Mouse (Mus musculus): ENCODE measurements around the gene AW822073. TPM values are rescaled to one million over a fixed set of nuclear protein-coding genes. Genes with fewer than 3 reads are reported as not detected.

AW822073 gene
- polyA plus RNA-seq, 1 experiment from 2014 or later = not detected

DNA sequence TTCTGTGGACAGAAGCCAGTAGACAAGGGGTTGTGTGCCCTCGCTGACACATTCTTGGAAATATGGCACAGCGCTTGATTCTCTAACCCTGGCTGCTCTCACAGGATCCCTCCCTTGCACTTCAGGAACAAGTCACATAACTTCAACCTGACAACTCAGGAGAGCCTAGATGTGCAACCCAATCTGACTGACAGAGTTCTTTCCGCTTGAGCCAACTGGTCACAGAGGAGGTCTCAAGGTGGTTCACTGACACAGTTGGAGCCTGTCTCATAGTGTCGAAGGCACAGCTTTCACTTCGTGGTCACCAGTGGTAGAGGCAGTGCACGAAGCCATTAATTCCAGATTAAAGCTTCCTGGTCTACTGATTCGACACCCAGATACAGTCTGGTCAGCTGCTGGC, 12.5 kb downstream of the AW822073 start:
- Histone ChIP-seq H3K9me3 (ENCODE audit: control insufficient read depth, low read length) (no peaks in the 10 kb centered on the region), H3K4me2 (no peak overlapping the region), H3K27ac (ENCODE audit: low read depth, low read length) (no peak overlapping the region), H3K4me3 (ENCODE audit: low read depth, low read length) (no peak overlapping the region), H3K9ac (ENCODE audit: low read depth, low read length) (no peak overlapping the region), H3K27me3 (replicated peaks; ENCODE audit: control insufficient read depth, insufficient read depth, low read length) (no peaks in the 10 kb centered on the region), H3K36me3 (ENCODE audit: control insufficient read depth, insufficient read depth, low read length) (no peaks in the 10 kb centered on the region), H3K4me1 (replicated peaks; ENCODE audit: control insufficient read depth, insufficient read depth, low read length) (no peaks in the 10 kb centered on the region)
- DNase-seq (ENCODE audit: low spot score) (no peak), ATAC-seq (replicated peaks; ENCODE audit: low FRiP score) (no peak)
- WGBS = 68% methylated on average over 7 of the region's 7 CpGs

DNA sequence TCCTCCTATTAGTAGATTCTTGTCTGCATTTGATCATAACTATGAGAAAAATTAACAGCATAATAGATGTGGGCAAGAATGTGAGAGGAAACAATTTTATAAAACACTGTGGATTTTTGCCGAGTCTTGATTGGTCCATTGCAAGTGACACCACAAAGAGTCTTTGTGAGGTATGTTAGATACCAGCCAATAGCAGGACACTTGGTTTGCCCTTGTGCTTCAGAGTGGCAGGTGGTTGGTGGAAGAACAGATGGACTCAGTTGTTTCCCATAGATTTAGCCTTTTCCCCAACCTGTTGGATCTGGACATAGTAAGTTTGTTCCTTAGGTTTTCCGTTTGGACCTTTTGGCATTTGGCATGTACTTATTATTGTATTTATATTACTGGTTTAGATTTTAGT, 13.5 kb downstream of the AW822073 start:
- no peak overlapping the region for H3K4me2 ChIP-seq
- ATAC-seq (replicated peaks; ENCODE audit: low FRiP score) (no peak), DNase-seq (ENCODE audit: low spot score) (no peak)
- H3K27me3 ChIP-seq (replicated peaks; ENCODE audit: control insufficient read depth, insufficient read depth, low read length) = no peaks in the 10 kb centered on the region
- no peaks in the 10 kb centered on the region for H3K36me3 ChIP-seq (ENCODE audit: control insufficient read depth, insufficient read depth, low read length)
- H3K27ac ChIP-seq (ENCODE audit: low read depth, low read length) = no peak overlapping the region
- H3K4me3 ChIP-seq (ENCODE audit: low read depth, low read length) = no peak overlapping the region
- WGBS = 86% methylated on average over 2 of the region's 2 CpGs
- H3K4me1 ChIP-seq (replicated peaks; ENCODE audit: control insufficient read depth, insufficient read depth, low read length) = no peaks in the 10 kb centered on the region
- H3K9me3 ChIP-seq (ENCODE audit: control insufficient read depth, low read length) = 0 out of 2 replicates have a peak, but pooled peaks cover 2% of the 10 kb centered on the region
- no peak overlapping the region for H3K9ac ChIP-seq (ENCODE audit: low read depth, low read length)

GRCm38 (mm10) chr10:58210514-58210913, 14.2 kb downstream of the AW822073 start:
- H3K4me2 ChIP-seq = no peak overlapping the region
- no peak overlapping the region for H3K27ac ChIP-seq (ENCODE audit: low read depth, low read length)
- no peak overlapping the region for H3K4me3 ChIP-seq (ENCODE audit: low read depth, low read length)
- no peak for DNase-seq (ENCODE audit: low spot score)
- no peak overlapping the region for H3K9ac ChIP-seq (ENCODE audit: low read depth, low read length)
- 0 out of 2 replicates have a peak, but pooled peaks cover 2% of the 10 kb centered on the region for H3K9me3 ChIP-seq (ENCODE audit: control insufficient read depth, low read length)
- ATAC-seq (replicated peaks; ENCODE audit: low FRiP score) = no peak
- H3K27me3 ChIP-seq (replicated peaks; ENCODE audit: control insufficient read depth, insufficient read depth, low read length) = no peaks in the 10 kb centered on the region
- no peaks in the 10 kb centered on the region for H3K36me3 ChIP-seq (ENCODE audit: control insufficient read depth, insufficient read depth, low read length)
- WGBS = 58% methylated on average over 1 of the region's 1 CpGs
- H3K4me1 ChIP-seq (replicated peaks; ENCODE audit: control insufficient read depth, insufficient read depth, low read length) = no peaks in the 10 kb centered on the region

DNA sequence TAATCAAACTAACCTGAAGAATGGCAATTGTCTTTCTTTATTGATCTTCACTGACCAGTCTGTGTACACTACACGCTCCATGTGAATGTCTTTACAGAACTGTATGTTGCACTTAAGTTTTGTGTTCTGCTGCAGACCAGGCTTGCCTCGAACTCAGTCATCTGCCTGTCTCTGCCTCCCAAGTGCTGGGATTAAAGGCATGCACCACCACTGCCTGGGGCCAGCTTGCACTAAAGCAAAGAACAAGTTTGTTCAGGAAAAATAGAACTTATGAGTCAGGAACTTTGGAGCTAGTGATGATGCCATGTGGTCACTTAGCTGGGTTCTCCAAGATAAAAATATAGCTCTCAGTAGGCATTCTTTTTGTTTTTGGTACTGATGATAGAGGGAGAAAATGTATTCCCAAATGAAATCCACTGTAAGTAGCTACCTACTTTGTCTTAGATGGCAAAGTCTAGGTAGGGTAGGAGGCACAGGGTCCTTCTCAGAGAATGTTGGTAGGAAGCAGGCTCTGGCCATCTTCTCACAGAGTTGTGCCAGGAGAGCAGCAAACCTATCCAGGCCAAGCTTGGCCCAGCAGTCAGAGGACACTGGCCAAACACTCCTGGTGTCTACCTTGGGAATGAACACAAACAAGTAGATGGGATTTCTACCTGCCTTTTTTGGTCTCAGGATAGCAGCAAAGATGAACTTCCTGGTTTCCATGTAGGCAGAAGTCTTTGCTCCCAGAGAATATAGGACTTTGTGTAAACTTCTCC, 14.8 kb downstream of the AW822073 start:
- no peak overlapping the region for H3K27ac ChIP-seq (ENCODE audit: low read depth, low read length)
- H3K4me2 ChIP-seq = no peak overlapping the region
- no peaks in the 10 kb centered on the region for H3K36me3 ChIP-seq (ENCODE audit: control insufficient read depth, insufficient read depth, low read length)
- H3K4me3 ChIP-seq (ENCODE audit: low read depth, low read length) = no peak overlapping the region
- no peaks in the 10 kb centered on the region for H3K4me1 ChIP-seq (replicated peaks; ENCODE audit: control insufficient read depth, insufficient read depth, low read length)
- no peaks in the 10 kb centered on the region for H3K27me3 ChIP-seq (replicated peaks; ENCODE audit: control insufficient read depth, insufficient read depth, low read length)
- H3K9ac ChIP-seq (ENCODE audit: low read depth, low read length) = no peak overlapping the region
- ATAC-seq (replicated peaks; ENCODE audit: low FRiP score) = no peak
- WGBS = 58% methylated on average over 2 of the region's 2 CpGs
- H3K9me3 ChIP-seq (ENCODE audit: control insufficient read depth, low read length) = 0 out of 2 replicates have a peak, but pooled peaks cover 2% of the 10 kb centered on the region
- no peak for DNase-seq (ENCODE audit: low spot score)

DNA sequence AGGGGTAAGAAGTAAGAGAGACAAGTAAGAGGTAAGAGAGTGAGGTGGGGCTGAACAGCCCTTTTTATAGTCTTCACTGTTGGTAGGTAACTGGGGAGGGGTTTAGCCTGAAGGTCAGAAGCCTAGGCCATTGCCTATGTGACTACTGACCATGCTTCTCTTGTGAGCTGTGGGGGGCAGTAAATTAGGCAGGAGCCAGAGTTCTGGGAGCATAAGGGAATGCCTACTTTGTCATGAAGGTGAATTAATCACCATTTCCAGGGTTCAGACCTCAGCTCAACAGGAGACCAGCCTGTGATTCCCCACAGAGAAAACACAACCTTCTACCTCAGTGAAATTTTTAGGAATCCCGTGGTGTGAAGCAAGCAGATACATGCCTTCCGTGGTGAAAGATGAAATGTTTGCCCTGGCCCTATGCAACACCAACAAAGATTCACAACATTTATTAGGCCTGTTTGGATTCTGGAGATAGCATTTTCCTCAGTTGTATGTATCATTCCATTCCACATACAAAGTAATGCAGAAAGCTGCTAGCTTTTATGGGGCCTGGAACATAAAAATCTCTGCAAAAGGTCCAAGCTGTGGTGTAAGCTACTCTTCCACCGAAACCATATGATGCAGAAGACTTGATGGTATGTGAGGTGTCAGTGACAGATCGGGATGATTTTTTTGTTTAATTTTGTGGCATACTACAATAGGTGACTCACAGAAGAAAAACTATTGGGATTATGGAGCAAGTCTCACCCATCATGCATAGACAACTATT, 17.9 kb downstream of the AW822073 start:
- WGBS = 72% methylated on average over 4 of the region's 4 CpGs
- ATAC-seq (replicated peaks; ENCODE audit: low FRiP score) (no peak), DNase-seq (ENCODE audit: low spot score) (no peak)

DNA sequence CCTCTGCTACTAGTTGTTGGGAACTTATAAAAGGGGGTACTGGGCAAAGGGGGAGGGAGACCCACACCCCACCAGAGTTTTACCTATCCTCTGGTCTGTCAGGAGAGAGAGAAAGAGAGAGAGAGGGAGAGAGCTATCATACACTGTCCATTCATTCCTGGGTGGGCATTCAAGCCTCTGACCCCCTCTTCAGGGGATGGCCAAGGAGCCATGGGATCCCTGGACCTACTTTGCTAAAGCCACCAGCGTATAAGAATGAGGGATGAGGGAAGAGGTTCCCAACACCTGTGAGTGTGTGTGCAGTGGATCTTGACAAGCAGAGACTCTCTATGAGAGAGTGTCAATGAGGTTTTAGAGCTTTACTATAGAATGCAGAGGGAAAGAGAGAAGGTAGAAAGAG, 18.7 kb downstream of the AW822073 start:
- no peaks in the 10 kb centered on the region for H3K27me3 ChIP-seq (replicated peaks; ENCODE audit: control insufficient read depth, insufficient read depth, low read length)
- no peak overlapping the region for H3K4me3 ChIP-seq (ENCODE audit: low read depth, low read length)
- no peak overlapping the region for H3K4me2 ChIP-seq
- no peaks in the 10 kb centered on the region for H3K4me1 ChIP-seq (replicated peaks; ENCODE audit: control insufficient read depth, insufficient read depth, low read length)
- H3K36me3 ChIP-seq (ENCODE audit: control insufficient read depth, insufficient read depth, low read length) = no peaks in the 10 kb centered on the region
- WGBS = 41% methylated on average over 1 of the region's 1 CpGs
- no peak for ATAC-seq (replicated peaks; ENCODE audit: low FRiP score)
- 0 out of 2 replicates have a peak, but pooled peaks cover 2% of the 10 kb centered on the region for H3K9me3 ChIP-seq (ENCODE audit: control insufficient read depth, low read length)
- DNase-seq (ENCODE audit: low spot score) = no peak
- H3K27ac ChIP-seq (ENCODE audit: low read depth, low read length) = no peak overlapping the region
- no peak overlapping the region for H3K9ac ChIP-seq (ENCODE audit: low read depth, low read length)

More for the DNA sequence above, 17.9 kb downstream of the AW822073 start:
- no peak overlapping the region for H3K27ac ChIP-seq (ENCODE audit: low read depth, low read length)
- no peak overlapping the region for H3K4me3 ChIP-seq (ENCODE audit: low read depth, low read length)
- H3K9me3 ChIP-seq (ENCODE audit: control insufficient read depth, low read length) = 0 out of 2 replicates have a peak, but pooled peaks cover 2% of the 10 kb centered on the region
- H3K36me3 ChIP-seq (ENCODE audit: control insufficient read depth, insufficient read depth, low read length) = no peaks in the 10 kb centered on the region
- H3K9ac ChIP-seq (ENCODE audit: low read depth, low read length) = no peak overlapping the region
- no peak overlapping the region for H3K4me2 ChIP-seq
- no peaks in the 10 kb centered on the region for H3K27me3 ChIP-seq (replicated peaks; ENCODE audit: control insufficient read depth, insufficient read depth, low read length)
- no peaks in the 10 kb centered on the region for H3K4me1 ChIP-seq (replicated peaks; ENCODE audit: control insufficient read depth, insufficient read depth, low read length)

Other genes starting within 250 kb of the AW822073 start
- not detected in 2 replicates for gene Duxf3, start 7.7 kb upstream of the AW822073 start, polyA plus RNA-seq (2014; fragmentation: Nextera tagmentation; extraction: Ambion mirVana)
- not detected in 2 replicates for gene Gm4981, start 11.8 kb upstream of the AW822073 start, polyA plus RNA-seq (2014; fragmentation: Nextera tagmentation; extraction: Ambion mirVana)
- gene Gcc2, start 30.6 kb upstream of the AW822073 start, polyA plus RNA-seq (2014; fragmentation: Nextera tagmentation; extraction: Ambion mirVana) = 37.1 and 37.6 TPM in 2 replicates
- gene Lims1, start 98.5 kb upstream of the AW822073 start, polyA plus RNA-seq (2014; fragmentation: Nextera tagmentation; extraction: Ambion mirVana) = 110 and 131 TPM in 2 replicates
- 38.1 and 38.5 TPM in 2 replicates for gene Ranbp2, start 222.0 kb upstream of the AW822073 start, polyA plus RNA-seq (2014; fragmentation: Nextera tagmentation; extraction: Ambion mirVana)

Data from liver, embryonic 11.5 days (tissue).